Mouse (Mus musculus): ENCODE measurements around the gene Recql5. TPM values are rescaled to one million over a fixed set of nuclear protein-coding genes. Genes with fewer than 3 reads are reported as not detected.

Gene Recql5
- total and polyA plus RNA-seq, 3 experiments = 6.8 to 10.2 (median 7.4) TPM

DNA sequence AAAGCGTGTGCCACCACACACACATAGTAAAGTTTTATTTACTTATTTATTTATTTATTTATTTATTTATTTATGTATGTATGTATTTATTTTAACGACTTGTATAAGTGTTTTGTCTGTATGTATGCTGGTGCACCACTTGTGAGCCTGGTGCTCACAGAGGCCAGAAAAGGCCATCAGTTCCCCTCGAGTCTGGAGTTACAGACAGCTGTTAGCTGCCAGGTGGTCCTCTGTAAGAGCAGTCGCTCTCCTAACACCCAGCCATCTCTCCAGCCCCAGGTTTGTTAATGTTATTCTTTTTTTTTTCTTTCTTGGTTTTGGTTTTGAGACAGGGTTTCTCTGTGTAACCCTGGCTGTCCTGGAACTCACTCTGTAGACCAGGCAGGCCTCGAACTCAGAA is 14.6 kb downstream of the Recql5 start:
- intact Hi-C loops (cut with DNase I) = no loop called here
- no peaks in the 10 kb centered on the region for H3K4me1 ChIP-seq (ENCODE audit: control insufficient read depth, insufficient read depth, low read length)
- no peak overlapping the region for H3K27ac ChIP-seq
- H3K79me2 ChIP-seq (replicated peaks; ENCODE audit: control insufficient read depth, insufficient read depth, low read length) = no peaks in the 10 kb centered on the region
- WGBS = 87% methylated on average over 5 of the region's 5 CpGs
- no peak overlapping the region for H3K9ac ChIP-seq (ENCODE audit: low read depth, low read length)
- H3K36me3 ChIP-seq (ENCODE audit: control insufficient read depth, insufficient read depth, low read length) = no peaks in the 10 kb centered on the region
- DNase-seq = no peak
- H3K4me3 ChIP-seq = no peak overlapping the region
- H3K27me3 ChIP-seq (ENCODE audit: control insufficient read depth, insufficient read depth, low read length) = no peaks in the 10 kb centered on the region
- TF ChIP-seq EP300 (IDR thresholded peaks at IDR 0.05; ENCODE audit: insufficient read depth, low read depth, low read length) = no peak
- TF ChIP-seq POLR2A (IDR thresholded peaks at IDR 0.05; ENCODE audit: insufficient read depth, low read depth, low read length) = no peak
- no peak for TF ChIP-seq CTCF (IDR thresholded peaks at IDR 0.05)

DNA sequence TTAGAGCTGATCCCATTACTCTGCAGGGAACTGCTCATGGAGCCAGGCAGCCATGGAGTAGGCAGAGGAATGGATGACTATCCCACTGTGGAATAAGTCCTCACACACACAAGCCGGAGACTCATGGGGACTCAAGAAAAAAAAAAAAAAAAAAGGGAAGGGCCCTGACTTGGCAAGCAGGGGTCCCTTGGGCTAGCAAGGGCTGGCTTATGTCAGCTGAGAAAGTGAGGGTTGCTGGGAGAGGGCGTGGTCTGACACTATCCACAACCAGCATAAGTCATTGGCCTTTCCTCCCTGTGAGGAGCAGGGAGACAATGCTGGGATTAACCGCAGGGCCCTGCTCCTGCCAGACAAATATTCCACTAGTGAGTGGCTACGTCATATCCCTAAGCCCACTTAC is 16.7 kb downstream of the Recql5 start:
- H3K36me3 ChIP-seq (ENCODE audit: control insufficient read depth, insufficient read depth, low read length) = no peaks in the 10 kb centered on the region
- H3K4me3 ChIP-seq = no peak overlapping the region
- DNase-seq = no peak
- H3K27ac ChIP-seq = no peak overlapping the region
- no peak for TF ChIP-seq POLR2A (IDR thresholded peaks at IDR 0.05; ENCODE audit: insufficient read depth, low read depth, low read length)
- TF ChIP-seq EP300 (IDR thresholded peaks at IDR 0.05; ENCODE audit: insufficient read depth, low read depth, low read length) = no peak
- no peak for TF ChIP-seq CTCF (IDR thresholded peaks at IDR 0.05)
- H3K4me1 ChIP-seq (ENCODE audit: control insufficient read depth, insufficient read depth, low read length) = no peaks in the 10 kb centered on the region; the same call in 1 of the 2 replicates
- no peak overlapping the region for H3K9ac ChIP-seq (ENCODE audit: low read depth, low read length)
- 79% methylated on average over 4 of the region's 4 CpGs for WGBS
- H3K79me2 ChIP-seq (replicated peaks; ENCODE audit: control insufficient read depth, insufficient read depth, low read length) = no peaks in the 10 kb centered on the region
- no peaks in the 10 kb centered on the region for H3K27me3 ChIP-seq (ENCODE audit: control insufficient read depth, insufficient read depth, low read length)
- intact Hi-C loops (cut with DNase I) = no loop called here

DNA sequence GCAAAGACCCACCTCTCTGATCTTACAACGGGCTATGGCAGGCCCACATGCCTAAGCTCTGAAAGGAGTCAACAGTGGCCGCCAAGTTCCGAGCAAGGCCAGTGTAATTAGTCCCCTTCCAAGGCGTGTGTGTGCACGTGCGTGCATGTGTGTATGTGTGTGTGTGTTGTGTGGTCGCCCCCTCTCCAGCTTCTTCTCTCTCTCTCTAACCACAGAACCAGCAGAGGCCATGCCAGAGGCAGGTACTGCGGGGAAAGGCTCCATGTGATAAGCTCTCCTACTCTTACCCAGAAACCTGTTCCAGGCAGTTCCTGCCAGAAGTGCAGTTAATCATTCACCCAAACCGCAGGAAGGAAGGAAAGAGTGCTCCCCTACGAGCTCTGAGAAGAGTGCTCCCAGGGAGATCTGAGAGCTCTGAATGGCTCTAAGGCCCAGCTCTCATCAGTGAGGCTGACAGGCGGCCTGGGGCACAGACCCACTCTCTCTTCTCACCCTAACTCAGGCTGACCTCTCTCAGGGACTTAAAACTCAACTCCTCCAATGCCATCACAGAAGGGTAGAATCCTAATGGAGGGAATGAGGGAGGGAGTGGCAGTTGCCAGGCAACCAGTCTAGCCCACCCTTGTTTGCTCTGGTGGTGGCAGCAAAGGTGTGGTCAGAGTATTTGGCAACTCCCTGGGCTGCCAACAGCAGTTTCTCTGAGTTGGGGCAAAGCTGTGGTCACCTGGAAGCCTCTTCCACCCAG is 21.5 kb downstream of the Recql5 start, which contains the start of gene Smim6:
TSS of gene Smim6 (plus strand) at position 386 of the 745 bp plus-strand sequence.
- H3K4me1 ChIP-seq (ENCODE audit: control insufficient read depth, insufficient read depth, low read length) = peaks cover 3% of the 10 kb centered on the region; the same call in 1 of the 2 replicates
- intact Hi-C loops (cut with DNase I) = no loop called here
- no peaks in the 10 kb centered on the region for H3K27me3 ChIP-seq (ENCODE audit: control insufficient read depth, insufficient read depth, low read length)
- TF ChIP-seq EP300 (IDR thresholded peaks at IDR 0.05; ENCODE audit: insufficient read depth, low read depth, low read length) (no peak), CTCF (IDR thresholded peaks at IDR 0.05) (no peak), POLR2A (IDR thresholded peaks at IDR 0.05; ENCODE audit: insufficient read depth, low read depth, low read length) (no peak)
- H3K36me3 ChIP-seq (ENCODE audit: control insufficient read depth, insufficient read depth, low read length) = no peaks in the 10 kb centered on the region
- WGBS = 63% methylated on average over 11 of the region's 11 CpGs
- H3K79me2 ChIP-seq (replicated peaks; ENCODE audit: control insufficient read depth, insufficient read depth, low read length) = no peaks in the 10 kb centered on the region
- no peak within 1 kb of the TSS for H3K4me3 ChIP-seq
- H3K27ac ChIP-seq = no peak within 1 kb of the TSS
- no peak within 1 kb of the TSS for H3K9ac ChIP-seq (ENCODE audit: low read depth, low read length)
- no peak for DNase-seq

DNA sequence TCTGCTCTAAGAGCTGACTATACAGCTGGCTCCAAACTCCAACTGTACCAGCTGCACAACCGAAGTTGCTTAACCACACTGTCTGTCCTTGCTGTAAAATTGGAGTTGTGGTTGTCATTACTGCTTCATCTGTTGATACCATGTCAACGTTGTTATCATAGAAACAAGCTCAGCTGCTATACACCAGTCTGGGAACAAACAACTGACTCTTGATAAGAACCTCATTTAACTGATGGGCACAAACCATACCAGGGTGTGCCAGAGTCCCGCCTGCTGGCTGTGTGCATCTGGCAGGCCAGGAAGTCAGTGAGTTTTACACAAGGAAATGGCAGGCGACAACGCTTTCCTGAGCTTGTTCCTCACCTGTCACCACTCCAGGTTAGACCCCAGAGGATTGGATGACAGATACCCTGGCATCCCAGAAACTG is 22.1 kb downstream of the Recql5 start:
- Histone ChIP-seq H3K4me3 (no peak overlapping the region), H3K4me1 (ENCODE audit: control insufficient read depth, insufficient read depth, low read length) (peaks cover 7% of the 10 kb centered on the region; the same call in 1 of the 2 replicates), H3K9ac (ENCODE audit: low read depth, low read length) (no peak overlapping the region), H3K79me2 (replicated peaks; ENCODE audit: control insufficient read depth, insufficient read depth, low read length) (no peaks in the 10 kb centered on the region), H3K27me3 (ENCODE audit: control insufficient read depth, insufficient read depth, low read length) (no peaks in the 10 kb centered on the region), H3K27ac (no peak overlapping the region), H3K36me3 (ENCODE audit: control insufficient read depth, insufficient read depth, low read length) (no peaks in the 10 kb centered on the region; the same call in 1 of the 2 replicates)
- no peak for DNase-seq
- 30% methylated on average over 5 of the region's 5 CpGs for WGBS
- no peak for TF ChIP-seq CTCF (IDR thresholded peaks at IDR 0.05)
- TF ChIP-seq POLR2A (IDR thresholded peaks at IDR 0.05; ENCODE audit: insufficient read depth, low read depth, low read length) = no peak
- TF ChIP-seq EP300 (IDR thresholded peaks at IDR 0.05; ENCODE audit: insufficient read depth, low read depth, low read length) = no peak
- intact Hi-C loops (cut with DNase I) = no loop called here

DNA sequence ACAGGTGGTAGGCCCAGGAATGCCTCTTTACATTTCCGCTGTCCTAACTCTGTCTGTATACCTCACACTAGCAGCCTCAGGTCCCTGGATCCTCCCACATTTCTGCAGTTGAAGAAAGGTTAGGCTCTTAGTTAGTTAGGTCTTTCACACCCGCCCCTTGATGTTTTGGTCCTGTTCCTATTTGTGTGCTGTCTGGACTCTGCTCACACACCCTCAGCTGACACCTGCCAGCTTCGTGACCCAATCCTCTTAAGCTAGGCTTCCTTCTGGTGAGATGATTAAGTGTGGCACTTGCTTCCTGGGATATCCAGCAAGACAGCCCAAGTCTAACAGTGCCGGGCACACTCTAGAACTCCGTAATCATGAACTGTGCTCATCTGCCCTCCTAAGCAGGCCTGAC is 26.8 kb downstream of the Recql5 start:
- no peak overlapping the region; the same call in 1 of the 2 replicates for H3K27ac ChIP-seq
- H3K79me2 ChIP-seq (replicated peaks; ENCODE audit: control insufficient read depth, insufficient read depth, low read length) = no peaks in the 10 kb centered on the region
- peaks cover 21% of the 10 kb centered on the region for H3K4me1 ChIP-seq (ENCODE audit: control insufficient read depth, insufficient read depth, low read length)
- no peak overlapping the region for H3K4me3 ChIP-seq
- peak overlapping the region; percentile 6 for H3K9ac ChIP-seq (ENCODE audit: low read depth, low read length)
- no peak for DNase-seq
- WGBS = 81% methylated on average over 5 of the region's 5 CpGs
- intact Hi-C loops (cut with DNase I) = no loop called here
- TF ChIP-seq CTCF (IDR thresholded peaks at IDR 0.05) = no peak
- TF ChIP-seq POLR2A (IDR thresholded peaks at IDR 0.05; ENCODE audit: insufficient read depth, low read depth, low read length) = no peak
- no peak for TF ChIP-seq EP300 (IDR thresholded peaks at IDR 0.05; ENCODE audit: insufficient read depth, low read depth, low read length)
- H3K36me3 ChIP-seq (ENCODE audit: control insufficient read depth, insufficient read depth, low read length) = no peaks in the 10 kb centered on the region; the same call in 1 of the 2 replicates
- no peaks in the 10 kb centered on the region for H3K27me3 ChIP-seq (ENCODE audit: control insufficient read depth, insufficient read depth, low read length)

DNA sequence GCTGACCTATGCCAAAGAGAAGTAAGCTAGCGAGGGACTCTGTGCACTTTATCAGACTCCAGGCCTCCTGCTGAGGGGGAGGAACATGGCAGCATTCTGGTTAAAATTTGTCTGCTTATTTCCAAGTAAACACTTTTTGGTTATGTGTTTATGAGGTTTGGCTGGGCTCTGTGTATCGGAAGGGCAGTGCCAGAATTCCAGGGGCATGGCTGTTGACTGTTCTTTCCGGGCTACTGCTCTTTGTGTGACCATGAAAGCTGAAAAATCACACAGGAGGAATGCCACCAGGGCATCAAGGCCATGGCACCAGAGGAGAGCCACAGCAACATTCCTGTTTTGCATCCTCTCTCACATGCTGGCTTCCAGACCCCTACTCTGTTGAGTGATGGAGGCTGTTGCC is 27.2 kb downstream of the Recql5 start:
- DNase-seq = no peak
- 69% methylated on average over 3 of the region's 3 CpGs for WGBS
- Histone ChIP-seq H3K4me1 (ENCODE audit: control insufficient read depth, insufficient read depth, low read length) (peaks cover 21% of the 10 kb centered on the region), H3K9ac (ENCODE audit: low read depth, low read length) (no peak overlapping the region), H3K79me2 (replicated peaks; ENCODE audit: control insufficient read depth, insufficient read depth, low read length) (no peaks in the 10 kb centered on the region), H3K27ac (no peak overlapping the region), H3K36me3 (ENCODE audit: control insufficient read depth, insufficient read depth, low read length) (no peaks in the 10 kb centered on the region; the same call in 1 of the 2 replicates), H3K4me3 (no peak overlapping the region), H3K27me3 (ENCODE audit: control insufficient read depth, insufficient read depth, low read length) (no peaks in the 10 kb centered on the region)
- intact Hi-C loops (cut with DNase I) = no loop called here
- no peak for TF ChIP-seq CTCF (IDR thresholded peaks at IDR 0.05)
- TF ChIP-seq POLR2A (IDR thresholded peaks at IDR 0.05; ENCODE audit: insufficient read depth, low read depth, low read length) = no peak
- TF ChIP-seq EP300 (IDR thresholded peaks at IDR 0.05; ENCODE audit: insufficient read depth, low read depth, low read length) = no peak

All from heart, adult 2 months (tissue).